Mouse (Mus musculus): Measurements from ENCODE around the gene Glra3.

Gene Glra3

DNA sequence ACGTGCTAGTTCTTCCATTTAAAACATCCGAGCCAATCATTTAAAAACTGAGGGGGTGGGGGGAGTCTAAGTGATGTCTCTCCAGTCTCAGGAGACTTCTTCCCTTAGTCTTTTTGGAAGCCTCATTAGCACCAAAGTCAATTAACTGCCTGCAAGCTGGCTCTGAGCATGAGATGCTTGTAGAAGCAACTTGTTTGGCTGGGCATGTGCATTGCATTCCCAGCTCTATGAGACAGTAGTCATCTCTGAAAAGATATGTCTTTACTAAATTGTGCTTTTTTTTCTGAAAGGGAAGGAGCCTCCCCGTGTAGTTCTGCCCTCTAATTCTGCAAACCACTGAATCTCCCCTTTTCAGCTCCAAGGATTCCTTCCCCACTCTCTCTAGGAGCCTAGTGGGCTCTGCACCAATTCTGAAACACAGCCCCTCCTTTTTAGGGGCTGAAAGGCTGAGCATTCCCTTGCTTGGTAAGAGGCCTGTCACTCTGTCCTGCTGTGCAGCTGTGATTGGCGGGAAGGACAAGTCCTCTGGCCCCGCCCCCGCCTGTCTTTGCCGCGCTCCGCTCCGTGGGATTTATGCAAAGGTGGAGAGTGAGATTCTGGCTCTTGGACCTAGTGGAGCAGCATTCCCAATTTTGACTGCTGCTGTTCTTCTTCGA lies at the start of gene Glra3:
Gene Glra3, plus strand, starts transcription at position 591 of the 656 bp plus-strand sequence.
- in situ Hi-C loops (cut with MboI, MseI), result no loop called here

GRCm38 (mm10) chr8:55906848-55907247 lies 33.4 kb upstream of the Glra3 start, which contains the start of gene Adam29:
Adam29 (minus strand) TSS chr8:55906948.
- in situ Hi-C loops (cut with MboI, MseI), result no loop called here

DNA sequence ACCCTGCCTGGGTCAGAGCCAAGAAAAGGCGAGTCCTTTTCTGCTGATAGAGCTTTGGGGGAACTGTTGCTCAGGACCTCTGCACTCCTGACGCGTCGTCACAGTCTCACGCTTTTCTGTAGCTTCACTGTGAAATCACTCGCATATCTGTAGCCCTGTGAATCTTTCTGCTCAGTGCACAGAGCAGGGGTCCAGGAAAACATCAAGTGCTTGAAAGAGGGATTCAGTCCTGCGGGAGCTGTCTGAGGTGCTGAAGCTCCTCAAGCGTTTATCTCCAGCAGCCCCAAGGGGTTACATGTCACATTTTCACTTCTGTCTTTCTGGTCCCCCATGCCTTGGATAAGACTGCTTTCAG lies 243 bp downstream of the Glra3 start:
- in situ Hi-C loops (cut with MboI, MseI), result no loop called here

- in situ Hi-C loops (cut with MboI, MseI), result loop anchor here (25.0 kb wide), 2 partner anchors 853 to 1178 kb away; no protein-coding TSS in a partner anchor
Measured at GRCm38 (mm10) chr8:55964759-55965320, 24.6 kb downstream of the Glra3 start.

DNA sequence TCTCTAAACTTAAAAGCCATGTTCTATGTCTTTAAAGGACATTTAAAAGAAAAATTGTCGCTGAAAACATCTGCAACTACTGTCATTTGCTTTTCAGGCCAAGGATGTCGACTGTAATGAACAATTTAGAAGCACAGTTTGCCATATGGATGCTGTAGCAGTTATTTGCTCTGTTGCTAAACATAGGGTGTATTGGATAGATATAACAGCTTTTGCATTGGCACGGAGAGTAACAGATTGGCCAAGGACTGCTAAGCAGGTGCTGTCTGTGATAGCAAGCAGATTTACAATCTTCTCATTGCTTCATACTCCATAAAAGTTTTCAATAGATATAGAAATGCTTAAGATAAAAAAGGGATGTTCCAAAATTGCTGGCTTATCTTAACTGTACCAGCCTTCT lies 57.6 kb downstream of the Glra3 start:
- in situ Hi-C loops (cut with MboI, MseI), result no loop called here

GRCm38 (mm10) chr8:56054324-56054723 lies 114.1 kb downstream of the Glra3 start:
- in situ Hi-C loops (cut with MboI, MseI), result loop anchor here (25.0 kb wide), 1 partner anchor 942 kb away; no protein-coding TSS in a partner anchor

DNA sequence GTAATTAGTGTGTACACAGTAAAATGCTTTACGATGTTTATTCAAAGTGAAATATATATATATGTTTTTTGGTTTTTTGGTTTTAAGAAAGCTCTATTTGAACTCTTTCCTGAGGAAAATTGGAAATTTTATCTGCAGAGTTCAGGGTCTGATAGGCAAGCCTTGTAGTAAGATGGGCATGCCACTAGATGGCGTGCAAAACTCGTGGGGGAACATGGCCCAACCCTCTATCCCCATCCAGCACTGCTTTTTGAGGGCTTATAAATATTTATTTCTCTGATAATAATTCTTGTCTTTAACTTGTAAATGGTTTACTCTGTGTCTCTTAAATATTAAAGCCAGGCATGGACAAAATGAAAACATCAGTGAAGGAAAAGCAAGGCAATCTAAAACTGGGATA lies 122.8 kb downstream of the Glra3 start:
- in situ Hi-C loops (cut with MboI, MseI), result loop anchor here (25.0 kb wide), 1 partner anchor 951 kb away; no protein-coding TSS in a partner anchor

DNA sequence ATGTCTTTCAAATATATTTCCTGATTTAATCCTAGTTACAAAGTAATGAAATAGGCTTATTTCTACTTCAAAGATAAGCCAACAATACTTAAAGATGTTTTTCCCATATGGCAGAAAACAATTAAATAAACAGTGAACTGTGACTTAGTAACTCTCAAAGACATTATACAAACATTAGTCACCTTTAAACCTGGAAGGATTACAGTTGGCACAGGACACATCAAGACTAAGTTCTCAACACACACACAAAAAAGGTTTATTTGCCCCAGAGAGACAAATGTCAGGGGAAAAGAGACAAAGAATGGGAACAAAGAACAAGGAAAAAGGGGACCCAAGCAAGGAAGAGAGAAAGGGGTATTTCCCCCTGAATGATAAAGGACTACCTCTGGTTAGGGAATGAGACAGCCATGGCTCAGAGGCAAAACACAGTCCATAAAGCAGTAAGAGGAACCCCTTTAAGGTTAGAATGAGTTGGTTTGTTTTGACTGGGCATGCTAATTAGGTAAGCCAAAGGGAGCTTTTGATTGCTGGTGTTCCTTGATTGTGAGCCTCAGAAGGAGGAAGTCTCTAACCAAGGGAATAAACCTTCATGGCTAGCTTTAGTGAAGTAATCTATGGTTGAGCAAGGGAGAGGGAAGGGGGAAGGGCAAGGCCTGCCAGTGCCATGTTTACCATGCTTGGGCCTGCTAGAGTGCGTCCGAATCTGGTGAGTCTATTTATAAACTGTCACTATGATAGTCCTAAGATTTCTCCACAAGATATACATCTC lies 130.4 kb downstream of the Glra3 start:
- in situ Hi-C loops (cut with MboI, MseI), result loop anchor here (25.0 kb wide), 1 partner anchor 958 kb away; no protein-coding TSS in a partner anchor

DNA sequence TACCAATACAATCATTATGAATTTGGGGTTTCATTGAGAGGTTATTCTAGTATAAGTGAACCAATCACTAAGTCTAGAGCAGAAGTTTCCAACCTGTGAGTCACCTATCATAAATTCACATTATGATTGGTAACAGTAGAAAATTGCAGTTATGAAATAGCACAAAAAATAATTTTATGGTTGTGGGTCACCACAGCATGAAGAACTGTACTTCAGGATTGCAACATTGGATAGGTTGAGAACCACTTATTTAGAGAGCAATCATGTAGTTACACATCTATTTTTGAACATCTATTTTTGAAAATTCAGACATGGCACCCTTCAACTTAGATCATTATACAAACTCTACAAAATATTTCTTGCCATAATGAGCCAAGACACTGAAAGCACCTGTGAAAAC lies 143.4 kb downstream of the Glra3 start:
- in situ Hi-C loops (cut with MboI, MseI), result no loop called here

DNA sequence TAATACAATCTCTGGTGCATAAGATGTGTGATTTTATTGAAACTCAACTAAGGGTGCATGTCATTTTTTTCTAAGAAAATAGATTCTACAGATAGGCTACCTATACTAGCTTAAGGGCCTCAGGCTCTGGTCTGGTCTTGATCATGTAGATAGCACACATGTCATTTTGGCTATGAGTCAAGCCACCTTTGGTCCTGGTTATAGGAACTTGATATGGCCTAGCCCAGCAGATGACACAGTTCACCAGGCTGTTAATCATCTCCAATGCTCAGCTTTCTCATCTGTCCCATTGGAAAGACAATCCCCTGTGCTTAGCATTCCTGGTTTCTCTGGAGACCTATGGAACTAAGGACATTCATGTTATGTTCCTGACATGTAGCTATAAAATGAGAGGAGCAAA lies 154.1 kb downstream of the Glra3 start:
- in situ Hi-C loops (cut with MboI, MseI), result no loop called here

GRCm38 (mm10) chr8:56110296-56110695 lies 170.0 kb downstream of the Glra3 start:
- in situ Hi-C loops (cut with MboI, MseI), result loop anchor here (10.0 kb wide), 1 partner anchor 1165 kb away; no protein-coding TSS in a partner anchor

GRCm38 (mm10) chr8:56129357-56129756 lies 189.1 kb downstream of the Glra3 start:
- in situ Hi-C loops (cut with MboI, MseI), result no loop called here

DNA sequence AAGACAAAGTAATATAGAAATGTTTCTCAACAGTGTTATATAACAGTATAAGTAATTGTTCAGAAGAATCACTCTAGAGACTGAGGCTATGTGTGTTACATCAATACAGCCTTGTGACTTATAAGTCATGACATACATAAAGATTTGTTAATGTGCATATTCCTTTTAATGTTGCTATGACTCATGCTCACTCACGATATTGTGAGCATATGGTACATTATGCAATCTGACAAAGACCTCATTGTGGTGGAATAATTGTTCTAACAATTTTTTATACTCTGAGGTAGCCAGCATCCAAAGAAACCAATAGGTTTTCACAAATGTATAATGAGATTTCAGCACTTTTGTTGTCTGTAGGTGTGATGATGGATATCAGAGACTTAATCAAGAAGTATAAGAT lies 210.4 kb downstream of the Glra3 start:
- in situ Hi-C loops (cut with MboI, MseI), result loop anchor here (25.0 kb wide), 1 partner anchor 1038 kb away; no protein-coding TSS in a partner anchor

GRCm38 (mm10) chr8:56151574-56151973 lies 211.3 kb downstream of the Glra3 start:
- in situ Hi-C loops (cut with MboI, MseI), result loop anchor here (25.0 kb wide), 1 partner anchor 1039 kb away; no protein-coding TSS in a partner anchor

- in situ Hi-C loops (cut with MboI, MseI), result loop anchor here (25.0 kb wide), 1 partner anchor 1047 kb away; no protein-coding TSS in a partner anchor
Measured at GRCm38 (mm10) chr8:56158966-56159365, 218.7 kb downstream of the Glra3 start.
